Mouse (Mus musculus): Measurements from ENCODE around the gene Daw1. TPM values are rescaled to one million over a fixed set of nuclear protein-coding genes. Genes with fewer than 3 reads are reported as not detected.

Daw1 gene
- polyA plus RNA-seq, 1 experiment from 2014 or later = not detected

DNA sequence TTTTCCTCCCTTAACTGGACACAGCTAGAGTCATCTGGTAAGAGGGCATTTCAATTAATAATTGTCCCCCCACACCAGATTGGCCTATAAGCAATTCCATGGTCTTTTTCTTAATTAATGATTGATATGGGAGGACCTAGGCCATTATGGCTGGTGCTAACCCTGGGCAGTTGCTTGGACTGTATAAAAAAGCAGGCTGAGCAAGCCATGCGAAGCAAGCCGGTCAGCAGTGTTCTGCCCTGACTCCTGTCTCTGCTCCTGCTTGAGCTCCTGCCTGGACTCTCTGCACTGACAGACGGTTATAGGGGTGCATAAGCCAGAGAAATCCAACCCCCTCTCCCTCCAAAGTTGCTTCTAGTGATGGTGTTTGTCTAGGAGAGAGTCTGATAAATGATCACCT, 2.1 kb downstream of the Daw1 start:
- Histone ChIP-seq H3K4me3 (ENCODE audit: low read depth, low read length) (no peak overlapping the region), H3K4me2 (replicated peaks; ENCODE audit: low read depth, low read length) (no peak overlapping the region), H3K27me3 (ENCODE audit: control insufficient read depth, insufficient read depth, low read length) (no peaks in the 10 kb centered on the region), H3K27ac (ENCODE audit: low read length) (no peak overlapping the region), H3K9ac (replicated peaks; ENCODE audit: low read depth, low read length) (no peak overlapping the region), H3K9me3 (ENCODE audit: control insufficient read depth, low read depth, low read length) (no peaks in the 10 kb centered on the region), H3K4me1 (ENCODE audit: control insufficient read depth, insufficient read depth, low read length) (no peaks in the 10 kb centered on the region), H3K36me3 (ENCODE audit: control insufficient read depth, insufficient read depth, low read length) (no peaks in the 10 kb centered on the region)
- no peak for ATAC-seq (ENCODE audit: insufficient number of reproducible peaks, insufficient read depth, low FRiP score, low read depth)
- 55% methylated on average over 3 of the region's 3 CpGs for WGBS

DNA sequence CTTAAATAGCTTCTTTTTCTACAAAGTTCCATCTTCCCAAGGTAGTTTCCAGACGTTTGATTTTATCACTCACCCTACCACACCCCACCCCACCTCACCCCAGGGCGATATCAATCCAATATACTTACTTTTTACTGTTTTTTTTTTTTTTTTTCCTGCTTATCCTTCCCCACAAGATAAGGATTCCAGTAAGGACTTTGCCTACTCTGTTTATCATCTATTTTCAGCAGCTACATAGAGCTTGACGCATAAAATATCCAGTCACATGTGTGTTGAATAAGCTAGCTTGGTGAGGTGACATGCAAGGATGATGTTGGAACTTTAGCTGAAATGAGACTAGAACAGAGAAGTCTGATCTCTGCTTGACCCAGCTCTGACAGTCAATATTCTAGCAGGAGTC, 4.5 kb downstream of the Daw1 start:
- no peak overlapping the region for H3K4me3 ChIP-seq (ENCODE audit: low read depth, low read length)
- no peak overlapping the region for H3K9ac ChIP-seq (replicated peaks; ENCODE audit: low read depth, low read length)
- no peak overlapping the region for H3K4me2 ChIP-seq (replicated peaks; ENCODE audit: low read depth, low read length)
- H3K9me3 ChIP-seq (ENCODE audit: control insufficient read depth, low read depth, low read length) = no peaks in the 10 kb centered on the region
- H3K36me3 ChIP-seq (ENCODE audit: control insufficient read depth, insufficient read depth, low read length) = no peaks in the 10 kb centered on the region
- no peak for ATAC-seq (ENCODE audit: insufficient number of reproducible peaks, insufficient read depth, low FRiP score, low read depth)
- WGBS = 61% methylated on average over 3 of the region's 3 CpGs
- no peak overlapping the region for H3K27ac ChIP-seq (ENCODE audit: low read length)
- no peaks in the 10 kb centered on the region for H3K4me1 ChIP-seq (ENCODE audit: control insufficient read depth, insufficient read depth, low read length)
- no peaks in the 10 kb centered on the region for H3K27me3 ChIP-seq (ENCODE audit: control insufficient read depth, insufficient read depth, low read length)

DNA sequence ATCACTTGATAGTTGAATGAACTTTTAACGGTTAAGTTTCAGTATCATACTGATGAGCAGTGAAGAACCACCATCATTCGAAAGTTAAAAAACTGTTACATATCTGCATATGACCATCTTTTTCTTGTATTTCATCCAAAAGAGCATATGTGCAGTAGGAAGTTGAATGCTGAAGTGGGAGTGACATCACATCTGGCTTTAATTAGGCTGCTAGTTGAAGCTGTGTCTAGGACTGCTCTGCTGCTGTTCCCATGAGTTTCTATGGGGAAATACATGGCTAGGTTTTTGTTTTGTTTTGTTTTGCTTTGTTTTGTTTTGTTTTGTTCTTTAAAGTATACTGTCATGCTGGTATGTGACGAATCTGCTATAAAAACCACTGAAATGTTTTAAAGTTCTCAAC, 9.6 kb downstream of the Daw1 start:
- H3K36me3 ChIP-seq (ENCODE audit: control insufficient read depth, insufficient read depth, low read length) = no peaks in the 10 kb centered on the region
- no peaks in the 10 kb centered on the region for H3K27me3 ChIP-seq (ENCODE audit: control insufficient read depth, insufficient read depth, low read length)
- ATAC-seq (ENCODE audit: insufficient number of reproducible peaks, insufficient read depth, low FRiP score, low read depth) = no peak
- no peak overlapping the region for H3K4me3 ChIP-seq (ENCODE audit: low read depth, low read length)
- H3K4me2 ChIP-seq (replicated peaks; ENCODE audit: low read depth, low read length) = no peak overlapping the region
- H3K9me3 ChIP-seq (ENCODE audit: control insufficient read depth, low read depth, low read length) = no peaks in the 10 kb centered on the region
- WGBS = 80% methylated on average over 3 of the region's 3 CpGs
- H3K27ac ChIP-seq (ENCODE audit: low read length) = no peak overlapping the region
- H3K4me1 ChIP-seq (ENCODE audit: control insufficient read depth, insufficient read depth, low read length) = no peaks in the 10 kb centered on the region
- H3K9ac ChIP-seq (replicated peaks; ENCODE audit: low read depth, low read length) = no peak overlapping the region

DNA sequence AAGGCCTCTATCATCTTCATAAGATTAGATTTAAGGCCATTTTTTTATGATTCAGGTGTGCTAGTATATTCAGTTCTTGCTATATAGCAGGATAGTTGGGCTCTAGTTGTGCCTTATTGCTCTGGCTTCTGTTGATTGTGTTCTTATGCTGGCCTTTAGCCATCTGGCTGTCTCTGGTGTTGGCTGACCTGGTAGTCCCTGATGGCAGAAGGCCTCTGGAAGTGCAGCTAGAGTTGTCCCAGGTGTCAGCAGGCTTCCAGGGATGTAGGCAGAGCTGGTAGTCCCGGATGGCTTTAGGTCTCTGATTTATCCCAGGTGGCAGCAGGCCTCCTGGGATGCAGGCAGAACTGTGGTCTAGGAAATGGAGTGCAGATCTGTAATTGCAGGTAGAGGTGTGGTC, 16.4 kb downstream of the Daw1 start:
- H3K27ac ChIP-seq (ENCODE audit: low read length) = no peak overlapping the region
- H3K4me2 ChIP-seq (replicated peaks; ENCODE audit: low read depth, low read length) = no peak overlapping the region
- H3K4me1 ChIP-seq (ENCODE audit: control insufficient read depth, insufficient read depth, low read length) = no peaks in the 10 kb centered on the region
- ATAC-seq (ENCODE audit: insufficient number of reproducible peaks, insufficient read depth, low FRiP score, low read depth) = no peak
- H3K4me3 ChIP-seq (ENCODE audit: low read depth, low read length) = no peak overlapping the region
- WGBS = 69% methylated on average over 1 of the region's 1 CpGs
- no peaks in the 10 kb centered on the region for H3K9me3 ChIP-seq (ENCODE audit: control insufficient read depth, low read depth, low read length)
- no peak overlapping the region for H3K9ac ChIP-seq (replicated peaks; ENCODE audit: low read depth, low read length)
- no peaks in the 10 kb centered on the region for H3K27me3 ChIP-seq (ENCODE audit: control insufficient read depth, insufficient read depth, low read length)
- no peaks in the 10 kb centered on the region for H3K36me3 ChIP-seq (ENCODE audit: control insufficient read depth, insufficient read depth, low read length)

DNA sequence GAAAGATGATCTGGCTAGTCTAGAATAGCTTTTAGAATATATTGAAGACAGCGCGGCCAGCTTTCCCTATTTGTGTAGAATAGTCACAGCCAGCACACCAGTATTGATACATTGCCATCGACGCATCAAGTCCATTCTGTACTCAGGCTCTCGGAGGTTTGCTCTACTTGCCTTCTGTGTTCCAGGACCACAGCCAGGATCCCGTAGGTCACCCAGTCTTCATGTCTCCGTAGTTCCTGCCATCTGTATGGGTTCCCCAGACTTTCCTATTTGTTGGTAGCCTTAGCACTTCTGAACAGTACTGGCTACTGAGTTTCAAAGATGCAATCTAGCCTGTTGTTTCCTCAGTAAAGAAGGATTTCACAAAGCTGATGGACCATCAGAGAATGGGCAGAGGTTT, 20.0 kb downstream of the Daw1 start:
- H3K4me2 ChIP-seq (replicated peaks; ENCODE audit: low read depth, low read length) = no peak overlapping the region
- H3K27me3 ChIP-seq (ENCODE audit: control insufficient read depth, insufficient read depth, low read length) = no peaks in the 10 kb centered on the region
- H3K9me3 ChIP-seq (ENCODE audit: control insufficient read depth, low read depth, low read length) = no peaks in the 10 kb centered on the region
- 86% methylated on average over 7 of the region's 7 CpGs for WGBS
- no peak overlapping the region for H3K9ac ChIP-seq (replicated peaks; ENCODE audit: low read depth, low read length)
- no peaks in the 10 kb centered on the region for H3K36me3 ChIP-seq (ENCODE audit: control insufficient read depth, insufficient read depth, low read length)
- no peak for ATAC-seq (ENCODE audit: insufficient number of reproducible peaks, insufficient read depth, low FRiP score, low read depth)
- H3K4me3 ChIP-seq (ENCODE audit: low read depth, low read length) = no peak overlapping the region
- no peaks in the 10 kb centered on the region for H3K4me1 ChIP-seq (ENCODE audit: control insufficient read depth, insufficient read depth, low read length)
- H3K27ac ChIP-seq (ENCODE audit: low read length) = no peak overlapping the region

DNA sequence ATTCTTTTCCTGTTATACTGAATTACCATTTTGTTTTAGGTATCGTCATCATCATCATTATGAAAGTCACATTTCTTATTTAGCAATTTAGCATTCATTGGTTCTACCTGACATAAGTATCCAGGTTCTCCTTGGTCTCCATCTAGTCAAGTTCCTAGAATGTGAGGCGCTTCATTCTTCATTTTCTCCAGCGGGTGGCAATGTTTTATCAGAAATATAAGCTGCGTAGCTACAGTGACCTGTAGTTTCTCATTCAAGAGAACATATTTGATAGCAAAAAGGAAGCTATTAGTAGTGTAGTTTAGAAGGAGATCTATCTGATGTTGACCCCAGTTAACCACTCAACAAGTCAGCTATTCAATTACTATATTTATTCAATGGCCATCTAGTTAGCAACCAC, 21.9 kb downstream of the Daw1 start:
- no peak for ATAC-seq (ENCODE audit: insufficient number of reproducible peaks, insufficient read depth, low FRiP score, low read depth)
- Histone ChIP-seq H3K4me3 (ENCODE audit: low read depth, low read length) (no peak overlapping the region), H3K27me3 (ENCODE audit: control insufficient read depth, insufficient read depth, low read length) (no peaks in the 10 kb centered on the region), H3K9me3 (ENCODE audit: control insufficient read depth, low read depth, low read length) (no peaks in the 10 kb centered on the region), H3K27ac (ENCODE audit: low read length) (no peak overlapping the region), H3K36me3 (ENCODE audit: control insufficient read depth, insufficient read depth, low read length) (no peaks in the 10 kb centered on the region), H3K4me1 (ENCODE audit: control insufficient read depth, insufficient read depth, low read length) (no peaks in the 10 kb centered on the region), H3K9ac (replicated peaks; ENCODE audit: low read depth, low read length) (no peak overlapping the region), H3K4me2 (replicated peaks; ENCODE audit: low read depth, low read length) (no peak overlapping the region)
- 57% methylated on average over 4 of the region's 4 CpGs for WGBS

DNA sequence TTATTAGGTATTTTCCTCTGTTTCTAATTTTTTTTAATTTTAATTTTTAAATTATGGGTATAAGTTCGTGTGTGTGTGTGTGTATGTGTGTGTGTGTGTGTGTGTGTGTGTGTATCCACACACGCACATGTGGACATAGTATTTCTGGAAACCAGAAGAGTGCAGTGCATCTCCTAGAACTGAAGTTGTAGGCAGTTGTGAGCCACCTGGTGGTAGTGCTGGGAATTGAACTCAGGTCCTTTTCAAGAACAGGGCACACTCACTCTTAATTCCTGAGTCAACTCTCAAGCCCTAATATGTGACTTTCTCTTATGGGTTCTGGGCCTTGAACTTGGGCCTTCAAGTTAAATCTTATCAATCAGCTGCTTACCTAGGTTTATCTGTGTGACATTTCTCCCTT, 27.6 kb downstream of the Daw1 start:
- ATAC-seq (ENCODE audit: insufficient number of reproducible peaks, insufficient read depth, low FRiP score, low read depth) = no peak

DNA sequence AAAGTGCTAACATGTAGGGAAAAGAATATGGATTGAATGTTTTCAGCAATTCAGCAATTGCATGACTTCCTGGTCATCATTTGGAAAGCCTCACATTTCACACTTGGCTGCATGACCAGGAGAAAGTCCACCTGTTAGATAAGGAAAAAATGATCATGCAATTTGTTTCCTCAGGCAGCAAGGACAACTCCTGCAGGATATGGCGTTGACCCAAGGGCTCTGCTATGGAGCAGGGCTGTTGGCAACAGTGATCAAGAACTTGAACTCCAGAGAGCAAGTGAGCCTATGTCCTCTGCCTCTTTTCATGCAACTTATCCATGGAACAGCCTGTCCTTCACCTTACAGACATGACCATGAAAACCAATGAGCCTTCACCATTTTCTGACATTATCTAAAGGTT, 50.4 kb downstream of the Daw1 start:
- Histone ChIP-seq H3K9me3 (ENCODE audit: control insufficient read depth, low read depth, low read length) (no peaks in the 10 kb centered on the region), H3K27ac (ENCODE audit: low read length) (no peak overlapping the region), H3K4me3 (ENCODE audit: low read depth, low read length) (no peak overlapping the region), H3K9ac (replicated peaks; ENCODE audit: low read depth, low read length) (no peak overlapping the region), H3K27me3 (ENCODE audit: control insufficient read depth, insufficient read depth, low read length) (no peaks in the 10 kb centered on the region), H3K4me1 (ENCODE audit: control insufficient read depth, insufficient read depth, low read length) (no peaks in the 10 kb centered on the region), H3K36me3 (ENCODE audit: control insufficient read depth, insufficient read depth, low read length) (no peaks in the 10 kb centered on the region), H3K4me2 (replicated peaks; ENCODE audit: low read depth, low read length) (no peak overlapping the region)
- WGBS = 73% methylated on average over 1 of the region's 1 CpGs
- ATAC-seq (ENCODE audit: insufficient number of reproducible peaks, insufficient read depth, low FRiP score, low read depth) = no peak

More for the DNA sequence above, 27.6 kb downstream of the Daw1 start:
- Histone ChIP-seq H3K9ac (replicated peaks; ENCODE audit: low read depth, low read length) (no peak overlapping the region), H3K36me3 (ENCODE audit: control insufficient read depth, insufficient read depth, low read length) (no peaks in the 10 kb centered on the region), H3K27ac (ENCODE audit: low read length) (no peak overlapping the region), H3K27me3 (ENCODE audit: control insufficient read depth, insufficient read depth, low read length) (no peaks in the 10 kb centered on the region), H3K4me1 (ENCODE audit: control insufficient read depth, insufficient read depth, low read length) (no peaks in the 10 kb centered on the region), H3K4me2 (replicated peaks; ENCODE audit: low read depth, low read length) (no peak overlapping the region), H3K9me3 (ENCODE audit: control insufficient read depth, low read depth, low read length) (no peaks in the 10 kb centered on the region), H3K4me3 (ENCODE audit: low read depth, low read length) (no peak overlapping the region)
- 70% methylated on average over 2 of the region's 2 CpGs for WGBS

DNA sequence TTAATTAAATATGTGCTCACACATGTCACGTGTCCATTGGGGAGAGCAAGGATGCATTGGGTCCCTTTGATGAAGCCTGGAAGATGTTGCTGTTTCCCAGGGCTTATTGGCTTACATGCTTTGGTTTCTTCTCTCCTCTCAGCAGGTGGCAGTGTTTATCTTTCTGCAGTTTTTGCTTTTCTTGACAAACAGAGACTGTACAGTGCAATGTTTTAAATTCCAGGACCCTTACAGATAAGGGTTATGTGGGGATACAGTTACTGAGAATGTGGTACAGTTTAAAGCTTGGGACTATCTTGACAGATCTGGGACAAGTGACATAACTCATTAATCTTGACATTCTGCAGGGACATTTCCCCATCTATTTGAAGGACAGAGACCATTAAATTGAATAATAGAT, 58.7 kb downstream of the Daw1 start:
- Histone ChIP-seq H3K9me3 (ENCODE audit: control insufficient read depth, low read depth, low read length) (no peaks in the 10 kb centered on the region), H3K27ac (ENCODE audit: low read length) (no peak overlapping the region), H3K36me3 (ENCODE audit: control insufficient read depth, insufficient read depth, low read length) (no peaks in the 10 kb centered on the region), H3K4me1 (ENCODE audit: control insufficient read depth, insufficient read depth, low read length) (no peaks in the 10 kb centered on the region), H3K4me3 (ENCODE audit: low read depth, low read length) (no peak overlapping the region), H3K4me2 (replicated peaks; ENCODE audit: low read depth, low read length) (no peak overlapping the region), H3K27me3 (ENCODE audit: control insufficient read depth, insufficient read depth, low read length) (no peaks in the 10 kb centered on the region), H3K9ac (replicated peaks; ENCODE audit: low read depth, low read length) (no peak overlapping the region)
- WGBS = 26% methylated on average over 1 of the region's 1 CpGs
- no peak for ATAC-seq (ENCODE audit: insufficient number of reproducible peaks, insufficient read depth, low FRiP score, low read depth)
